Mouse (Mus musculus): ENCODE data around the gene Nde1. TPM values are rescaled to one million over a fixed set of nuclear protein-coding genes. Genes with fewer than 3 reads are reported as not detected.
"Not testable (repeated sequence)": the region's sequence is repeated elsewhere in the genome, so short reads cannot be mapped to it uniquely, and the experiment has no call there.

Nde1 gene
- polyA plus RNA-seq, 1 experiment from 2014 or later: 96.4 TPM

GRCm38 (mm10) chr16:14137976-14138561 is 25.0 kb upstream of the Nde1 start:
- no peaks in the 10 kb centered on the region for H3K27me3 ChIP-seq
- no peak overlapping the region for H3K27ac ChIP-seq
- H3K4me3 ChIP-seq: no peak overlapping the region
- H3K36me3 ChIP-seq: peaks cover 88% of the 10 kb centered on the region
- H3K4me1 ChIP-seq: no peaks in the 10 kb centered on the region
- no peak for ATAC-seq (ENCODE audit: insufficient number of reproducible peaks, low FRiP score, low TSS enrichment, low read depth)
- no peak overlapping the region for H3K9ac ChIP-seq
- H3K4me2 ChIP-seq: no peak overlapping the region
- WGBS: 94% methylated on average over 1 of the region's 1 CpGs
- H3K9me3 ChIP-seq: no peaks in the 10 kb centered on the region

DNA sequence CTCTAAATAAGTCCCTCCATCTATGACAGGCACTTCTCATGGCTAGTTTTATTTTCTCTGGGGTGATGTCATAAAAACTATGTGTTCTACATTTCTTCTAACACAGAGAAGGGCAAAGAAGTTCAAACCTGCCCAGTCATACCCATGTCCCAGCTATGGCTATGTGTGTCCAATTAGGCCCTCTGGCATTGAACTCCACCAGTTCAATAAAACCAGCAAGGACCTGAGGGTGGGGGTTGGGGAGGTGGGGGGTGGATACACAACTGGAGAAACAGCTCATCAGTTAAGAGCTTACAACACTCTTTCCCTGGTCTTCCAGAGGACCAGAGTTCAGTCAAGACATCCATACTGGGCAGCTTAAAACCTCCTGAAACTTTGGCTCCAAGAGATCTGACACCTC is 24.0 kb upstream of the Nde1 start:
- H3K36me3 ChIP-seq: peaks cover 88% of the 10 kb centered on the region
- no peaks in the 10 kb centered on the region for H3K27me3 ChIP-seq
- H3K4me2 ChIP-seq: no peak overlapping the region
- H3K9me3 ChIP-seq: no peaks in the 10 kb centered on the region
- no peak overlapping the region for H3K4me3 ChIP-seq
- no peak overlapping the region for H3K9ac ChIP-seq
- no peak for ATAC-seq (ENCODE audit: insufficient number of reproducible peaks, low FRiP score, low TSS enrichment, low read depth)
- no peaks in the 10 kb centered on the region for H3K4me1 ChIP-seq
- no peak overlapping the region for H3K27ac ChIP-seq

DNA sequence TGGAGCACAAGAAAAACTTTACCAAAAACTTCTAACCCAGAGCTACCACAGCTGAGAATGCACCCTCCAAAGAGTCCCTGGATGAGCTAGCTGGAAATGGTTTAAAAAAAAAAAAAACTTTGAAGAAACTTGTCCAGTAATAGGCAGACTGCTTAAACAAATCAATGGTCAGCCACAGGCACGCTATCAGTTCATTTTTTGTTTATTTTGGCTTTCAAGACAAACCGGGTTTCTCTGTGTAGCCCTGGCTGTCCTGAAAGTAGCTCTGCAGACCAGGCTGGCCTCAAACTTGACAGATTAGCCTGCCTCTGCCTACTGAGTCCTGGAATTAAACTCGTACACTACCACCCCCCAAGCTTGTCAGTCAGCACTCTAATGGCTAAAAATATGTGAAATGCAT is 19.8 kb upstream of the Nde1 start:
- 89% methylated on average over 3 of the region's 3 CpGs for WGBS
- ATAC-seq (ENCODE audit: insufficient number of reproducible peaks, low FRiP score, low TSS enrichment, low read depth): no peak
- Histone ChIP-seq H3K9ac (no peak overlapping the region), H3K4me1 (no peaks in the 10 kb centered on the region), H3K27ac (no peak overlapping the region), H3K4me2 (no peak overlapping the region), H3K27me3 (no peaks in the 10 kb centered on the region), H3K9me3 (no peaks in the 10 kb centered on the region), H3K36me3 (peaks cover 82% of the 10 kb centered on the region), H3K4me3 (no peak overlapping the region)

DNA sequence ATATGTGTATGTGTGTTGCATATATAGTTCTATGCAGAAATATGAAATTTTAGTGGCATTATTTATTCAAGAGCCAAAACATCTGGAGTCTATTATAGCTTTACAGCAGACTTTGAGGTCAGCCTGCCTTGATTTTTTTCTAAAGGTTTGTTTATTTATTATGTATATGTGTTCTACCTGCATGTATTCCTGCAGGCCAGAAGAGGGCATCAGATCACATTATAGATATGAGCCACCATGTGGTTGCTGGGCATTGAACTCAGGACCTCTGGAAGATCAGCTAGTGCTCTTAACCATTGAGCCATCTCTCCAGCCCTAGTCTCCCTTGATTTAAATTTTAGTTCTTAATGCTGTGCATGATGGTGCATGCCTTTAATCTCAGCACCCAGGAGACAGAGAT is 15.4 kb upstream of the Nde1 start:
- no peaks in the 10 kb centered on the region for H3K4me1 ChIP-seq
- H3K4me2 ChIP-seq: no peak overlapping the region
- ATAC-seq (ENCODE audit: insufficient number of reproducible peaks, low FRiP score, low TSS enrichment, low read depth): no peak
- H3K27me3 ChIP-seq: no peaks in the 10 kb centered on the region
- peaks cover 74% of the 10 kb centered on the region for H3K36me3 ChIP-seq
- H3K4me3 ChIP-seq: no peak overlapping the region
- no peaks in the 10 kb centered on the region for H3K9me3 ChIP-seq
- H3K27ac ChIP-seq: no peak overlapping the region
- no peak overlapping the region for H3K9ac ChIP-seq

DNA sequence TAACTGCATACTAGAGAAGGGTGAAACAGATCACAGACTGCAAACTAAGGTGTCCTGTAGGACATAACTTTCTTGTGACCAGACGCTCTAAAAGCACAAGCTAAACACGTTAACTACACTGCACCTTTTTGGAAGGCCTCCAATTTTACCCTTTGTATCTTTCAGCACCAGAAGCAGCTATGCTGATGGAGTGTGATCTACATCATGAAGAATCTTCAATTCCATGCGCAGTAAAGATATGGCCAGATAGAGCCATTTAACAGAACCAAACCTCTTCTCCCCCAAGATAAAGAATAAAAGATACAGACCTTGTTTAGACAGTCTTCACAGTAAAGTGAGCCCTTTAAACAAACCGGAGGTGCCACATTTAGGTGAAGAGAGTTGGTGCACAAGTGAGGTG is 11.4 kb upstream of the Nde1 start:
- Histone ChIP-seq H3K4me1 (no peaks in the 10 kb centered on the region), H3K9ac (no peak overlapping the region), H3K27me3 (no peaks in the 10 kb centered on the region), H3K4me2 (no peak overlapping the region), H3K27ac (no peak overlapping the region), H3K9me3 (no peaks in the 10 kb centered on the region), H3K36me3 (peaks cover 45% of the 10 kb centered on the region), H3K4me3 (no peak overlapping the region)
- WGBS: 89% methylated on average over 4 of the region's 4 CpGs
- no peak for ATAC-seq (ENCODE audit: insufficient number of reproducible peaks, low FRiP score, low TSS enrichment, low read depth)

DNA sequence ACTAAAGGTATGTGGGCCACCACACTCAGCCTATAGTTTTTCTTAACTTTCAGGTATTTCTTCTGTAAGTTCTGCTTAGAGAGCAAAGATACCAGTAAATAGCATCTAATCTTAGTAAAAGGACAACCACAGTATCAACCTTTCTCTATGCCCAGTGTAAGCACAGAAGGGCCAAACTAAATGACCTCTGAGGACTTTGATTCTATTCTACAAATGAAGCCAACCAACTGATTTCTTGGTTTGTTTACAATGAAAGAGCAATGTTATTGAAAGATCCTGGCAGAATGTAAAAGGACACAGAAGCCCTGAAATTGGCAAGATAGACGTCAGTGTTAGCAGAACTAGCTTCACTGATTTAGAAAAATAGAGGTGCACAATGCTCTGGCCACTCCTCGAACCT is 7.4 kb upstream of the Nde1 start:
- ATAC-seq (ENCODE audit: insufficient number of reproducible peaks, low FRiP score, low TSS enrichment, low read depth); H3K27me3 ChIP-seq; H3K27ac ChIP-seq; H3K9ac ChIP-seq; H3K9me3 ChIP-seq; H3K4me2 ChIP-seq; H3K4me1 ChIP-seq; H3K4me3 ChIP-seq: not testable (repeated sequence)
- peaks cover 26% of the 10 kb centered on the region for H3K36me3 ChIP-seq
- WGBS: 73% methylated on average over 1 of the region's 2 CpGs

GRCm38 (mm10) chr16:14156312-14156711 is 6.8 kb upstream of the Nde1 start:
- Histone ChIP-seq H3K9ac (no peak overlapping the region), H3K36me3 (peaks cover 19% of the 10 kb centered on the region), H3K4me1 (peaks cover 9% of the 10 kb centered on the region), H3K27me3 (no peaks in the 10 kb centered on the region), H3K4me2 (no peak overlapping the region), H3K27ac (no peak overlapping the region), H3K4me3 (no peak overlapping the region), H3K9me3 (no peaks in the 10 kb centered on the region)
- 94% methylated on average over 6 of the region's 6 CpGs for WGBS
- no peak for ATAC-seq (ENCODE audit: insufficient number of reproducible peaks, low FRiP score, low TSS enrichment, low read depth)

DNA sequence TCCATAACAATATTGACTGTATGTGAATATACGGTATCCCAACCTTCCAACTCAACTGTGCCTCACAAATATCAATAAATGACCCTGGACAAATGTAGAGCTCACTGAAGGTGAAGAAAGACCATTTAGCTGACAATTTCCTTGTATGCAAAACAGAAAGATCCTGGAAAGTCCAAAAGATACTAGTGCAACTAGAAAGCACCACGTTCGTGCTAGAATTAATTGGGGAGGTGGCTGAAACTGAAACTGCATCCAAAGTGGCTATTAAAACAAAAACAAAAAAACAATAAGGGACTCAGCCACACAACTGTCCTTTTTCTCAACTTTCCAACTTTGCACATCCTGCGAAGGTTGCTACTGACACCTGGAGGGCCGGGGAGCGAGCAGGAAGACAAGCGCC is 4.5 kb upstream of the Nde1 start:
- no peaks in the 10 kb centered on the region for H3K9me3 ChIP-seq
- H3K9ac ChIP-seq: peak overlapping the region; percentile 75
- H3K4me1 ChIP-seq: peaks cover 13% of the 10 kb centered on the region
- H3K4me2 ChIP-seq: peak overlapping the region; percentile 51
- H3K36me3 ChIP-seq: no peaks in the 10 kb centered on the region
- no peak for ATAC-seq (ENCODE audit: insufficient number of reproducible peaks, low FRiP score, low TSS enrichment, low read depth)
- no peaks in the 10 kb centered on the region for H3K27me3 ChIP-seq
- 9% methylated on average over 7 of the region's 7 CpGs for WGBS
- peak overlapping the region; percentile 87 for H3K27ac ChIP-seq
- H3K4me3 ChIP-seq: peak overlapping the region; percentile 80

DNA sequence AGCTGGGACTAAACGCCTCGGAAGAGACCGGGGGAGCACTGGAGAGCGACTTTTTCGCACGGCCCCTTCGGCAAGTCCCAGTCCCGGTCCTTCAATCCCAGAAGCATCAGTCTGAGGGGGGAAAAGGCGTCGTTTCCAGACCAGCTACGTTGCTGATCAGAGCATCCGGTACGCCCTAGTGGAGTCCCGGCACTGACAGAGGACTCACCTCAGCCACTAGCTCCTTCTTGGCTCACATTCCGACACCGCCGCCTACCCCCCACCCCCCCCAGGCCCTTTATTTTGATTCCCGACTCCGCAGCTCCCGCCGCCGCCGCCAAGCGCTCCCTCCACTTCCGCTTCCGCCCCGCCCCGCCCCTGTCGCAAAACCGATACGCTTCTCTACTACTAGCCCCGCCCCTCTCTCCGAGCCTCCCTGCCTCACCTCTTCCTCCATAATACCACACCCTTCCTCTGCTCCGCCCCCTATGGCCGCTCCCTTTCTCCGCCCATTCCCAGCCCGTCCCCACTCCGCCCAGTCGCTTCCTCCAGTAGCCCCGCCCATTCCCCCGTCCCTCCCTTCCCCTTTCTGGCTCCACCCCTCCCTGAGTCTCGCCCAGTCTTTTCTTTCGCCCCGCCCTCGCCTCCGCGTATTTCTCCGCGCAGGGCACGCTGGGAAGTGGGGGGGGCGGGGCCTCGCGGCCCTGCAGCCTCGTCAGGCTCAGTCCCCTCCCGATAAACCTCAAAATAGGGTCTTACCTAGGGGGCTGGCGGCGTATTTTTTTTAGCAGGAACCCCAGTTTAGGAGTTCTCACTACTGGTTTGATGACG is 3.9 kb upstream of the Nde1 start:
- Histone ChIP-seq H3K4me2 (peak overlapping the region; percentile 71), H3K36me3 (no peaks in the 10 kb centered on the region), H3K4me1 (peaks cover 17% of the 10 kb centered on the region), H3K27me3 (no peaks in the 10 kb centered on the region), H3K9me3 (no peaks in the 10 kb centered on the region), H3K9ac (peak overlapping the region; percentile 75), H3K4me3 (peak overlapping the region; percentile 80), H3K27ac (peak overlapping the region; percentile 99)
- ATAC-seq (ENCODE audit: insufficient number of reproducible peaks, low FRiP score, low TSS enrichment, low read depth): peak; percentile 95
- WGBS: under 1% methylated on average over 54 of the region's 58 CpGs

GRCm38 (mm10) chr16:14159746-14160131 is 3.3 kb upstream of the Nde1 start:
- H3K27ac ChIP-seq: peak overlapping the region; percentile 99
- no peaks in the 10 kb centered on the region for H3K27me3 ChIP-seq
- under 1% methylated on average over 10 of the region's 10 CpGs for WGBS
- peak overlapping the region; percentile 70 for H3K9ac ChIP-seq
- no peaks in the 10 kb centered on the region for H3K9me3 ChIP-seq
- H3K4me1 ChIP-seq: peaks cover 23% of the 10 kb centered on the region
- H3K4me2 ChIP-seq: peak overlapping the region; percentile 71
- H3K4me3 ChIP-seq: peak overlapping the region; percentile 80
- H3K36me3 ChIP-seq: no peaks in the 10 kb centered on the region
- ATAC-seq (ENCODE audit: insufficient number of reproducible peaks, low FRiP score, low TSS enrichment, low read depth): 0 out of 2 replicates have a peak, but pooled peaks have one; percentile 1

DNA sequence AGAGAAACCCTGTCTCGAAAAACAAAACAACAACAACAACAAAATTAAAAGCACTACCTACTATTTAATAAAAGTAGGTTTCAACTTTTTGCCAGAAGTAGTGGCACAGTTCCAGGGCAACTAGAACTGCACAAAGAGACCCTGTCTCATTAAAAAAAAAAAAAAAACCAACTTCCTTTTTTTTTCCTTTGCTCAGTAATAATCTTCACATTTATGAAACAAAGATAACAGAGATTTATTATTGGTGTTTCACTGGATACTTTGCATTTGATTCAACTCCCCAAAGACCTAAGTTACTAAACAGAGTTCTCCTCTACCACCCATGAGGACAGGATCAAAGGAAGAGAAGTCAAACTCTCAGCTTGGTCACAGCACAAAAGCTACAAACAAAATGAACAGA is 2.1 kb upstream of the Nde1 start:
- no peak for ATAC-seq (ENCODE audit: insufficient number of reproducible peaks, low FRiP score, low TSS enrichment, low read depth)
- H3K4me2 ChIP-seq: no peak overlapping the region
- H3K4me3 ChIP-seq: no peak overlapping the region
- no peaks in the 10 kb centered on the region for H3K36me3 ChIP-seq
- 88% methylated on average over 1 of the region's 1 CpGs for WGBS
- H3K9me3 ChIP-seq: no peaks in the 10 kb centered on the region
- H3K27me3 ChIP-seq: no peaks in the 10 kb centered on the region
- no peak overlapping the region for H3K9ac ChIP-seq
- H3K27ac ChIP-seq: no peak overlapping the region
- H3K4me1 ChIP-seq: peaks cover 32% of the 10 kb centered on the region

GRCm38 (mm10) chr16:14163731-14164130 is 656 bp downstream of the Nde1 start:
- H3K9ac ChIP-seq: peak overlapping the region; percentile 78
- peak overlapping the region; percentile 90 for H3K27ac ChIP-seq
- no peaks in the 10 kb centered on the region for H3K9me3 ChIP-seq
- H3K4me1 ChIP-seq: peaks cover 23% of the 10 kb centered on the region
- H3K27me3 ChIP-seq: no peaks in the 10 kb centered on the region
- no peak for ATAC-seq (ENCODE audit: insufficient number of reproducible peaks, low FRiP score, low TSS enrichment, low read depth)
- H3K4me2 ChIP-seq: peak overlapping the region; percentile 68
- peaks cover 10% of the 10 kb centered on the region; the same call in 1 of the 2 replicates for H3K36me3 ChIP-seq
- WGBS: under 1% methylated on average over 10 of the region's 10 CpGs
- H3K4me3 ChIP-seq: peak overlapping the region; percentile 76

All from limb, embryonic 15.5 days (tissue).